Mouse (Mus musculus) bone marrow macrophage, adult 2 months (primary cell): ENCODE results near the gene Pigv. TPM values are rescaled to one million over a fixed set of nuclear protein-coding genes. Genes with fewer than 3 reads are reported as not detected.

Source experiments
- H3K27ac ChIP-seq: 2 replicates; pipeline ENCODE4 v1.5.1; 2012; ENCODE audit warnings: low read depth, low read length; ENCODE audit not compliant: insufficient read depth
- H3K4me1 ChIP-seq: 2 replicates; pipeline ENCODE4 v1.6.1; 2012; ENCODE audit warnings: low read length; ENCODE audit not compliant: control insufficient read depth, insufficient read depth
- H3K4me3 ChIP-seq: 2 replicates; pipeline ENCODE4 v1.5.1; 2012; ENCODE audit warnings: mild to moderate bottlenecking, low read length, moderate library complexity; ENCODE audit not compliant: insufficient read depth
- CTCF ChIP-seq: IDR thresholded peaks from 2 replicates; pipeline ENCODE4 v1.5.1; 2012; ENCODE audit warnings: low read depth, mild to moderate bottlenecking, low read length, moderate library complexity
- POLR2A ChIP-seq: IDR thresholded peaks from 2 replicates; pipeline ENCODE4 v1.6.1; 2012; ENCODE audit warnings: mild to moderate bottlenecking, low read depth, low read length, borderline replicate concordance
- polyA plus RNA-seq: library from polyadenylated mRNA; stranded (reverse); fragments of >200 nt; gene quantifications from 2 replicates; pipeline ENCODE4 v1.2.4, GENCODE M21; 2012; ENCODE audit not compliant: missing spikeins, insufficient read depth, insufficient read length

Gene Pigv
- polyA plus RNA-seq = 15.5 and 16.6 TPM in 2 replicates

GRCm38 (mm10) chr4:133671881-133672844 is at the start of gene Pigv:
Gene Pigv, minus strand, starts transcription at chr4:133672647.
- peak within 1 kb of the TSS; percentile 100 for H3K27ac ChIP-seq
- peak within 1 kb of the TSS; percentile 62 for H3K4me3 ChIP-seq
- TF ChIP-seq POLR2A = no peak
- TF ChIP-seq CTCF = no peak
- H3K4me1 ChIP-seq = peaks cover 32% of the 10 kb centered on the region

GRCm38 (mm10) chr4:133719791-133720190 is 47.3 kb upstream of the Pigv start:
- H3K27ac ChIP-seq = no peak overlapping the region
- H3K4me3 ChIP-seq = no peak overlapping the region
- TF ChIP-seq CTCF = no peak
- TF ChIP-seq POLR2A = no peak
- no peaks in the 10 kb centered on the region for H3K4me1 ChIP-seq

- TF ChIP-seq CTCF = no peak
- no peak for TF ChIP-seq POLR2A
- no peak overlapping the region for H3K4me3 ChIP-seq
- peaks cover 29% of the 10 kb centered on the region for H3K4me1 ChIP-seq
- no peak overlapping the region for H3K27ac ChIP-seq
Observed at GRCm38 (mm10) chr4:133712755-133713154, 40.3 kb upstream of the Pigv start.

- H3K4me1 ChIP-seq = peaks cover 38% of the 10 kb centered on the region
- H3K4me3 ChIP-seq = no peak overlapping the region
- no peak for TF ChIP-seq CTCF
- TF ChIP-seq POLR2A = no peak
- no peak overlapping the region for H3K27ac ChIP-seq
Observed at GRCm38 (mm10) chr4:133711307-133712076, 39.0 kb upstream of the Pigv start.

GRCm38 (mm10) chr4:133709395-133709794 is 36.9 kb upstream of the Pigv start:
- Histone ChIP-seq H3K4me1 (peaks cover 58% of the 10 kb centered on the region), H3K27ac (peak overlapping the region; percentile 2; the same call in 1 of the 2 replicates), H3K4me3 (no peak overlapping the region)
- no peak for TF ChIP-seq POLR2A
- no peak for TF ChIP-seq CTCF

- peak overlapping the region; percentile 28 for H3K4me3 ChIP-seq
- TF ChIP-seq CTCF (no peak), POLR2A (no peak)
- H3K4me1 ChIP-seq = peaks cover 72% of the 10 kb centered on the region
- H3K27ac ChIP-seq = peak overlapping the region; percentile 90
Observed at GRCm38 (mm10) chr4:133707464-133707863, 35.0 kb upstream of the Pigv start.

- Histone ChIP-seq H3K4me1 (peaks cover 75% of the 10 kb centered on the region), H3K4me3 (peak overlapping the region; percentile 28)
- TF ChIP-seq CTCF (no peak), POLR2A (no peak)
Observed at GRCm38 (mm10) chr4:133706956-133707355, 34.5 kb upstream of the Pigv start.

GRCm38 (mm10) chr4:133705062-133705461 is 32.6 kb upstream of the Pigv start:
- Histone ChIP-seq H3K4me3 (no peak overlapping the region), H3K4me1 (peaks cover 81% of the 10 kb centered on the region)
- TF ChIP-seq POLR2A (no peak), CTCF (no peak)

More at GRCm38 (mm10) chr4:133706956-133707355, 34.5 kb upstream of the Pigv start:
- H3K27ac ChIP-seq = peak overlapping the region; percentile 95

GRCm38 (mm10) chr4:133700905-133701368 is 28.5 kb upstream of the Pigv start:
- Histone ChIP-seq H3K4me1 (peaks cover 47% of the 10 kb centered on the region), H3K27ac (peak overlapping the region; percentile 49), H3K4me3 (no peak overlapping the region)
- TF ChIP-seq POLR2A (no peak), CTCF (no peak)

More at GRCm38 (mm10) chr4:133705062-133705461, 32.6 kb upstream of the Pigv start:
- H3K27ac ChIP-seq = peak overlapping the region; percentile 13; the same call in 1 of the 2 replicates

GRCm38 (mm10) chr4:133695363-133695762 is 22.9 kb upstream of the Pigv start:
- TF ChIP-seq CTCF (no peak), POLR2A (no peak)
- H3K4me3 ChIP-seq = no peak overlapping the region
- no peak overlapping the region for H3K27ac ChIP-seq
- H3K4me1 ChIP-seq = no peaks in the 10 kb centered on the region; the same call in none of the 2 replicates
